Mouse (Mus musculus) testis, adult 2 months (tissue): ENCODE data around the gene Ldb1.

Experiments used
- CTCF ChIP-seq: fragments of 200-500 bp; IDR thresholded peaks from 2 replicates; pipeline ENCODE4 v1.5.1; 2012; ENCODE audit warnings: low read depth, mild to moderate bottlenecking, inconsistent platforms, low read length, moderate library complexity; ENCODE audit not compliant: control insufficient read depth, insufficient read depth, insufficient replicate concordance
- POLR2A ChIP-seq: fragments of 200-500 bp; IDR thresholded peaks from 2 replicates; pipeline ENCODE4 v1.6.1; 2012; ENCODE audit warnings: low read depth, mild to moderate bottlenecking, inconsistent platforms, low read length, moderate library complexity; ENCODE audit not compliant: control insufficient read depth

GRCm38 (mm10) chr19:46005680-46006079 lies 39.3 kb downstream of the Ldb1 start:
- TF ChIP-seq CTCF (no peak), POLR2A (no peak)
